Mouse (Mus musculus) hindlimb bud, embryonic 11.5 days (tissue): ENCODE results near the gene Epb41l4b.

ENCODE experiments used
- DNase-seq: peaks from one replicate; pipeline ENCODE4 v3.0.0-alpha.2; 2012; ENCODE audit warnings: low read depth, low spot score; ENCODE audit errors: extremely low spot score

The Epb41l4b gene

DNA sequence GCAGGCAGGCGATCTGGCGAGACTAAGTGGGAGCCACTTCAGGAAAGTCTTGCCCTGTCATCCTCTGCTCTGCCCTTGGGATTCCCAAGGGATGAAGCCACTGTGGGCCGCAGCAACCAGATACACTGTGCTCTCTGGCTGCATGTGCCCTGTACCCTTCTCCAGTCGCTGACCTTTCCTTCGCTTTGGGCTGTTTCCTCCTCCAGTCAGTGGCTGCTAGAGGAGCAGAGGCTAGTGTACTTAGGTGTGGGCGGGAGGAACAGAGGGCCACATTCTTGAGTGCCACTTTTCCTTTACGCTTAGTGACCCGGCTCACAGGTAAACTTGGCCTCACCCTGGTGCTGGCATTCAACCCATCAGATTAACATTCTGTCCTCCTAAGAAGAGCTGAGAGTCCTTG lies 10.6 kb upstream of the Epb41l4b start:
- DNase-seq, result no peak

GRCm38 (mm10) chr4:57153068-57153835 lies 10.0 kb upstream of the Epb41l4b start:
- no peak for DNase-seq

DNA sequence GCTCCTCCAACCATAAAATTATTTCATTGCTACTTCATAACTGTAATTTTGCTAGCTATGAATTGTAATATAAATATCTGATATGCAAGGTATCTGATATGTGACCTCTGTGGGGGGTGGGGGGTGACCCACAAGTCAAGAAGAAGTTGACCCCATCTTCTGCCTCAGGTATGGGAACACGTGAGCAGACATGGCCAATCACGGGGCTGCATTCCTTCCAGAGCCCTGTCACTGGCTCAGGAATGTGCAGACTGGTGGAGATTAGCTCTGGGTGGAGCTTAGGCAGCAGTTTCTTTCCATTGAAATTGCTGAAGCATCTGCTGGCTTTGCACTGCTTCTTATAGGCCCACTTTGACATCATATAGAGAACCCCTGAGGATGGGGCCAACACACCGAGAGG lies 4.9 kb upstream of the Epb41l4b start:
- DNase-seq, result no peak

DNA sequence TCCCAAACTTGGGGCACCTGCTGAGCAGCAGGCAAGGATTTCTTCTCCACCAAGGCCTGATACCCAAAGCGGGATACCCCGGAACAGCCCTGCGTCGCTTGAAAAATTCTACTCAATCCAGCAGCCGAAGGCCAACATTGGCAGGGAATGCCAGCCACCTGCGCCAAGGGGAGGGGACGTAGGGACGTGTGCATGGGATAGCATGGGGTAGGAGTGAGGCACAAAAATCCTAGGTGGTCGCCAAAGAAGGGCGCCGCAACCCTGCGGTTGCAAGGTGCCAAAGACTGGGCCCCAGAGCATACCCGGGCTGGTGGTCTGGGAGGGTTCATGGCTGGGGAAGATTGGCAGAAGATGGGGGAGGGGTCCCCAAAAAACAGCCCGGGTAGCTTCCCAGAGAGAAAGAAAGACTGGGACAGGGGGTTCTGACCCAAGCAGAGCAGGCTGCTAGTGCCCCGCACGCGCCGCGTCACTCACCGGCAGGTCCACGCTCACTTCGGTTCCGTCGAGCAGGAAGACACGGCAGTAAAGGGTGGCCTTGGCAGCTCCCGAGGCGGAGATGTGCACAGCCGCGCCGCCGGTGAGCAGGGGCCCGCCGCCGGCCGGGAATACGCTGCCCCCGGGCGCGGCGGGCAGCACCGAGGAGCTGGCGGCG lies 737 bp downstream of the Epb41l4b start:
- no peak for DNase-seq

GRCm38 (mm10) chr4:57141908-57142361 lies 1.3 kb downstream of the Epb41l4b start:
- DNase-seq, result no peak

- no peak for DNase-seq
Observed at GRCm38 (mm10) chr4:57140992-57141717, 2.1 kb downstream of the Epb41l4b start.

DNA sequence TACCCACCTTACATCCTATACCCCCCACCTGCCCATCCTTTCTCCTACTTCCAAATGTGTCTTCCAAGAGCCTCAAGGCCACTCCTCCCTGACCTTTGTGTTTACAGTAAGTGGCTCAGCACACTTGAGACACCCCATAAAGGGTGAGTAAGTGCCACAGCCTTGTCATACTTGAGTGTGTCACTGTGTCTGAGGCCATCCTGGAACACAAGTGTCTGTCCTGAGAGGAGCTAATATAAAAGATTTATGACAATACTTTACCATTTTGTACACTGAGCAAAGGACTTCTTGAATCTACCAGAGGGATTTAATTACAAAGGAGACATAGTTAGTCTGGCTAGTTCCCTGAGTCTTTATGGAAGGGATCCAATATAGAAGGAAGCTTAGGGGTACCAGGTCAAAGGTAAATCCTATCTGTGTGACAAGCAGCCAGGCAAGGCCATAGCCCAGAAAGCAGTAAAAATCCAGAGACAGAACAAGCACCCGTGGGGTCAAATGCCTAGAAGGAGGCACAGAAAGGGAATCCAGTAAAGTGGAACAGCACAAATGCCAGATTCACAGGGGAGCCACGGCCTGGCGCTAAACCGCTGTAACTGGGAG lies 2.9 kb downstream of the Epb41l4b start:
- DNase-seq, result no peak

- DNase-seq, result no peak
Observed at GRCm38 (mm10) chr4:57139433-57139832, 3.8 kb downstream of the Epb41l4b start.

GRCm38 (mm10) chr4:57138093-57138440 lies 5.2 kb downstream of the Epb41l4b start:
- DNase-seq, result no peak

DNA sequence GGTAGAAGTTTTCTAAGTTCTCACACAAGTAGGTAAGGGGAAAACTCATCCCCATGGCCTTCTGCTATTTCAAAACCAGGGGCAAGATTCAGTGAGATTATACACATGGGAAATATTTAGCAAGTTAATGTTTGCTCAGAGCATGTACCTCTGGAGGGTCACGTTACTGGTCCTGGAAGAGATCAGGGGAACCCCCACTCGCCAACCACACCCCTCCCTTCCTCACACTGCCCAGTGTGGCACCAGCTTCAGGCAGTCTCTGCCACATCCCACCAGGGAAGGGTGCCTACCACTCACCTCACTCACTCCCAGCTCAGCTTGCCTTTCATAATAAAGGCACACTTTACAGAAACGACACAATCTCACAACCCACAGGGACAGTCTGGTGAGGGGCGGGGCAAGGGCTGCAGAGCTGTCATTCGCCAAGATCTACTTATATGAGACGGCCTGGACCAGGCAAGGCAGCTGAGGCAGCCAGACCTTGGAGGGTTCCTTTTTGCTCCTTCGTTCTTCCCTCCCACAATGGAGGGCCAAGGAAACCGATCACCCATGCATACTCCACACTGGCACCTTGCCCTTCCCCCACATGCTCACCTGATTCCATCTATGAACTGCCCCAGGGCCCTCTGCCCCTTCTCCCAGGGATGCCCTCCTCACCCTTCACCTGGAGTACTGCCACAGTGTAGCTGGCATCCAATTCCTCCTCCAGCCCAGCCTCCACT lies 5.7 kb downstream of the Epb41l4b start:
- DNase-seq, result no peak

DNA sequence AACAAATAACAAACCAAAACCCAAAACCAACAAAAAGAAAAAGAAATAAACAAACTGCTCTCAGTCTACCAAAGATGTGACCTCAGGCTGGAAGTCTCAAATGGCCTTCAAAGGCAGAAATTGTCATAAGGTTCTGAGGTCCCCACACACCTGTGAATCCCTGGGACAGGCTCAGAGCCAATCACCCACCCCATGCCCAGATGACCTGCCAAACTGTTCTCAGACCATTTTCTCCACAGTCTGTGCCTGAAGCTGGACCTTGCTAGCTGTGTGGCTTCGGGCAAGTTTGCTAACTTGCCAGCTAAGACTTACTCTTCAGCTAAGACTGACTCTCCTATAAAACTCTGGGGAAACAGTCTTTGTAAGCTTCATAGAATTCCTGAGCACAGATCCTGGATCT lies 7.8 kb downstream of the Epb41l4b start:
- no peak for DNase-seq

DNA sequence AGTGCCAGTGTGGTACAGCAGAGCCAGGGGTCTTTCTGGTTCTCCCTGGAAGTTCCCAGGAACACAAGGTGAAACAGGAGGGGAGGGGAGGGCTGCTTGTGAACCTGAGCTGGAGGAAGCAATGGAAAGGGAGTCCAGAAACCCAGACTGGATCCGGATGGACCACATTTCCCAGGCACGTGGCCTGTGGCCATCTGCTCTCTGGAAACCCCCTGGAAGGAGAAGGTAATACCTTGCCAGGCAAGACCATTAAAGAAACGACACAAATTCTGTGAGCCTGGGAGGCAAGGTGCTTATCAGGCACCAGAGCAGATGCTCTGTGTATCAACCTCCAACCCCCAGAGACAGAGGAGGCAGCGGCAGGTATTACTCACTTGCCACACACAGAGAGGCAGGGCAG lies 8.7 kb downstream of the Epb41l4b start:
- DNase-seq, result no peak

DNA sequence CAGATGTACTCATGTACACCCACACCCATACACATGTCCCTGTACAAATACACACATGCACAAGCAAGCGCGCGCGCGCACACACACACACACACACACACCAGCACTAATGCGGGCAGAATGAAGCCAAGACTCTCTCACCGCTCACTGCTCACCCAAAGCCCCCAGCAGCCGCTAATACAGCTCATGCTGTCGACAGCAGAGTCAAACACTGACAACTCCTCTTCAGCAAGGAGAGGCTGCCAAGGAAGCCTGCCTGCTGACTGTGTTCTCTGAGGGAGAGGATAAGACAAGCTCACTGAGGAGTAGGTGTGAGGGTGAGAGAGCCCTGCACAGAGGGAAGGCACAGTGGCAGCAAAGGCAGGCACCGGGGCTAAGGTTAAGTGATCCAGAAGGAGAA lies 11.4 kb downstream of the Epb41l4b start:
- DNase-seq, result no peak

DNA sequence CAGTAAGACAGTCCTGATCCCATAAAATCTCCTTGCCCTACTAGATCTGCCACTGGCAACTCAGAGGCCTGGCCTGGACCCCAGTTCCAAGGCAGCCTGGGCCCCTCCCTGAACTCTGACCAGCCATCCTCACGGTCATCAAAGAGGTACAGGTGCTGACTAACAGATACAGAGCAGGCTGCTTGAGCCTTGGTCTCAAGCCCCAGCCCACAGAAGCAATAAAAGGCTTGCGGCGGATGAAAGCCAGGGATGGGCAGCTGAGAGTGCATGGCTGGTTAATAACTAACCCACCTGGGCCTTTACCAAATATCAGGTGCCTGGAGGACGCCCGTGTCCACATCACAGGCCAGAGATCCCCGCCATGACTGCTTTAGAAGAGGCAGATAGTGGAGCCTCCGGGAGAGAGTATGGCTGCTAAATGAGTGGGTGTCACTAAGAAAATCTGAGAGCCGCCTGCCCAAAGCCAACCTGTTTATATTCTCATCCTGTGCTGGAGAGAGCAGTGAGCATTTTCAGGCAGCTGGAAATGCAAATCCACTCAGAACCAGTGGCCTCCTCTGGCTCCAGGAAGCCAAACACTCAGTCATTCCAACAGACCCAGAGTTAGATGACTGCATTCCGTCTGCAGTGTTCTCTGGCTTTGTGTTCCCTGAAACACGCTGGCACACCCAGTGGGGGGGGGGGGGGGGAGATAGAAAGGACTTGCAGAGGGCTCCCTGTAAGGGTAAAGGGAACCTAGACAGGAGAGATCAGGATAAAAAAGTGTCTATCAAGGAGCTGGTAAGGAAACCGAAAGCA lies 13.3 kb downstream of the Epb41l4b start:
- DNase-seq, result no peak

GRCm38 (mm10) chr4:57123003-57123402 lies 20.2 kb downstream of the Epb41l4b start:
- no peak for DNase-seq

DNA sequence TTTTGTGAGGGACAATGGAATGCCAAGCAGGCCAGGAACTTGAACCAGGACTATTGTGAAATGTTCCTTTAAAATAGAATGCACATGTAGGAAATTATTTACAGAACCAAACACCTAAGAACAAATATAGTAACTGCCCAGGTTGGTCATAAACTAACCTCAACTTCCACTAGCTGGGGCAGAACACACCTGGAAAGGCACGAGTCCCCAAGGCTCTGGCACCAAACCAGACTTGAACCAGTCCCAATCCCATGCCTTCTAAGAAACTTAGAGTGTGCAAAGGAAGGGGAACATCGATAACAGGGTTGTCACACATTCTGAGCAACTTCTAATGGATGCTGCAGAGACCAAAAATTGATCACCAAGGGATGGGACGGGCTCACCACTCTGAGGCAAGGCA lies 21.1 kb downstream of the Epb41l4b start:
- DNase-seq, result no peak

- DNase-seq, result no peak
Observed at GRCm38 (mm10) chr4:57120563-57120962, 22.7 kb downstream of the Epb41l4b start.

GRCm38 (mm10) chr4:57119976-57120375 lies 23.3 kb downstream of the Epb41l4b start:
- no peak for DNase-seq

GRCm38 (mm10) chr4:57118883-57119282 lies 24.4 kb downstream of the Epb41l4b start:
- DNase-seq, result no peak

GRCm38 (mm10) chr4:57116278-57116677 lies 27.0 kb downstream of the Epb41l4b start:
- no peak for DNase-seq
